Mouse (Mus musculus): Measurements from ENCODE around the gene Fam187a. TPM values are rescaled to one million over a fixed set of nuclear protein-coding genes. Genes with fewer than 3 reads are reported as not detected.

The Fam187a gene
- polyA plus RNA-seq, 1 experiment: not detected

DNA sequence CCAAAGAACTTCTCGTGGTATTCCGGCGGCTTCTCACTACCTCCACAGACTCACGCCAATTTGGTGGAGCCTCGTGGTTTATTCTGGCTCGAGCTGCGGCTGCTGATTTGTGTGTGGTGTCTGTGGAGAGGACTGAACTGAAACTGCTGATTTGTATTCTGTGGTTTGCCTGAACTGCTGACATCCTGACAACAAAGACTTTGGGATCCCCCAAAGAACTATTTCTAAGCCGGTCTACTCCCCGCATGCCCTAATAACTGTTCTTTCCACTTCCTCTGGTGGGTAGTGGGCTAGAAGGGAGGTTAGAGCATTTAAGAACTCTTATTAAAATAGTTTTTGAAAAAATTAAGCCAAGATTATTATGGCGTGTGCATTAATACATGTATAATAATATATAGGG lies 45.7 kb downstream of the Fam187a start:
- Histone ChIP-seq H3K4me1 (ENCODE audit: control insufficient read depth, insufficient read depth, low read length) (no peaks in the 10 kb centered on the region), H3K9ac (ENCODE audit: low read depth, poor library complexity, severe bottlenecking) (no peak overlapping the region), H3K27ac (ENCODE audit: insufficient read depth, low read length) (no peak overlapping the region), H3K9me3 (replicated peaks; ENCODE audit: control insufficient read depth, insufficient read depth, low read length, poor library complexity, severe bottlenecking) (no peaks in the 10 kb centered on the region), H3K27me3 (ENCODE audit: control insufficient read depth, insufficient read depth, low read length, poor library complexity, severe bottlenecking) (no peaks in the 10 kb centered on the region), H3K36me3 (ENCODE audit: control insufficient read depth, insufficient read depth, low read length, poor library complexity, severe bottlenecking) (no peaks in the 10 kb centered on the region), H3K4me3 (ENCODE audit: low read depth, low read length) (no peak overlapping the region)
- no peak for TF ChIP-seq POLR2A (IDR thresholded peaks at IDR 0.05; ENCODE audit: insufficient read depth, low read length)
- no peak for TF ChIP-seq EP300 (IDR thresholded peaks at IDR 0.05; ENCODE audit: insufficient read depth, low read depth, low read length)
- TF ChIP-seq CTCF (IDR thresholded peaks at IDR 0.05; ENCODE audit: low read depth, low read length): no peak

DNA sequence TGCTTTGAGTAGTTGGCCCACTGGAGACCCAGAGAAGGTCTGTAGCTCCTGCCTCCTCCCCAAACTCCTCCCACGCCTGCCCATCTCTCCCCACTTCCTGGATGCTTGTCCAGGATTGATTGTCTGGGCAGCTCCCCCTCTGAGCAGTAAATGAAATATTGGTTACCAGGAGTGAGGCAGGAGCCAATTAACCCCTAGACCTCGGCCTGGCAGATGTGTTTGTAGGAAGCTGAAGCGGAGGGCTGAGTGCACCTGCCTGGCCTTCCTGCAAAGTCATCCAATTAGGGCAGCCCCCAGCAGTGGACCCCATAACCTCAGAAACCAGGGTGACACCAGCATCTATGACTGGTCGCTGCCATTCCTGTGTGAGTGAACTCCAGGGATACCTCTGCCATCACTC lies 51.3 kb downstream of the Fam187a start:
- H3K27me3 ChIP-seq (ENCODE audit: control insufficient read depth, insufficient read depth, low read length, poor library complexity, severe bottlenecking): no peaks in the 10 kb centered on the region
- H3K27ac ChIP-seq (ENCODE audit: insufficient read depth, low read length): no peak overlapping the region
- H3K9ac ChIP-seq (ENCODE audit: low read depth, poor library complexity, severe bottlenecking): no peak overlapping the region
- no peaks in the 10 kb centered on the region for H3K9me3 ChIP-seq (replicated peaks; ENCODE audit: control insufficient read depth, insufficient read depth, low read length, poor library complexity, severe bottlenecking)
- TF ChIP-seq POLR2A (IDR thresholded peaks at IDR 0.05; ENCODE audit: insufficient read depth, low read length) (no peak), CTCF (IDR thresholded peaks at IDR 0.05; ENCODE audit: low read depth, low read length) (no peak), EP300 (IDR thresholded peaks at IDR 0.05; ENCODE audit: insufficient read depth, low read depth, low read length) (no peak)
- no peak overlapping the region for H3K4me3 ChIP-seq (ENCODE audit: low read depth, low read length)
- H3K36me3 ChIP-seq (ENCODE audit: control insufficient read depth, insufficient read depth, low read length, poor library complexity, severe bottlenecking): no peaks in the 10 kb centered on the region
- no peaks in the 10 kb centered on the region for H3K4me1 ChIP-seq (ENCODE audit: control insufficient read depth, insufficient read depth, low read length)

Other genes starting within 250 kb of the Fam187a start
- 8.8 and 9.4 TPM in 2 replicates for gene Meioc, start 221.5 kb upstream of the Fam187a start, polyA plus RNA-seq (2011; ENCODE audit: insufficient read depth, insufficient read length, low read depth, missing spikeins)
- 53.9 and 62.0 TPM in 2 replicates for gene Ccdc43, start 187.4 kb upstream of the Fam187a start, polyA plus RNA-seq (2011; ENCODE audit: insufficient read depth, insufficient read length, low read depth, missing spikeins)
- gene Adam11, start 123.7 kb upstream of the Fam187a start, polyA plus RNA-seq (2011; ENCODE audit: insufficient read depth, insufficient read length, low read depth, missing spikeins): 1.2 and 2.4 TPM in 2 replicates
- 67.4 and 71.0 TPM in 2 replicates for gene Gjc1, start 65.5 kb upstream of the Fam187a start, polyA plus RNA-seq (2011; ENCODE audit: insufficient read depth, insufficient read length, low read depth, missing spikeins)
- not detected in 2 replicates for gene Higd1b, start 49.3 kb upstream of the Fam187a start, polyA plus RNA-seq (2011; ENCODE audit: insufficient read depth, insufficient read length, low read depth, missing spikeins)
- 152 and 195 TPM in 2 replicates for gene Eftud2, start 4.2 kb upstream of the Fam187a start, polyA plus RNA-seq (2011; ENCODE audit: insufficient read depth, insufficient read length, low read depth, missing spikeins)
- 0.37 and 1.2 TPM in 2 replicates for gene Ccdc103, start 4.0 kb upstream of the Fam187a start, polyA plus RNA-seq (2011; ENCODE audit: insufficient read depth, insufficient read length, low read depth, missing spikeins)
- not detected in 2 replicates for gene Gfap, start 15.7 kb downstream of the Fam187a start, polyA plus RNA-seq (2011; ENCODE audit: insufficient read depth, insufficient read length, low read depth, missing spikeins)
- gene Kif18b, start 40.0 kb downstream of the Fam187a start, polyA plus RNA-seq (2011; ENCODE audit: insufficient read depth, insufficient read length, low read depth, missing spikeins): 72.3 and 75.4 TPM in 2 replicates
- 4.8 and 5.9 TPM in 2 replicates for gene C1ql1, start 61.5 kb downstream of the Fam187a start, polyA plus RNA-seq (2011; ENCODE audit: insufficient read depth, insufficient read length, low read depth, missing spikeins)
- 101 TPM in 2 replicates for gene Nmt1, start 143.0 kb downstream of the Fam187a start, polyA plus RNA-seq (2011; ENCODE audit: insufficient read depth, insufficient read length, low read depth, missing spikeins)
- 120 and 134 TPM in 2 replicates for gene Dcakd, start 143.2 kb downstream of the Fam187a start, polyA plus RNA-seq (2011; ENCODE audit: insufficient read depth, insufficient read length, low read depth, missing spikeins)
- 14.7 and 17.5 TPM in 2 replicates for gene Plcd3, start 216.5 kb downstream of the Fam187a start, polyA plus RNA-seq (2011; ENCODE audit: insufficient read depth, insufficient read length, low read depth, missing spikeins)
- gene Acbd4, start 216.5 kb downstream of the Fam187a start, polyA plus RNA-seq (2011; ENCODE audit: insufficient read depth, insufficient read length, low read depth, missing spikeins): 15.0 and 19.4 TPM in 2 replicates
- gene Hexim1, start 231.1 kb downstream of the Fam187a start, polyA plus RNA-seq (2011; ENCODE audit: insufficient read depth, insufficient read length, low read depth, missing spikeins): 17.2 and 20.1 TPM in 2 replicates
- 1.7 and 4.5 TPM in 2 replicates for gene Hexim2, start 247.3 kb downstream of the Fam187a start, polyA plus RNA-seq (2011; ENCODE audit: insufficient read depth, insufficient read length, low read depth, missing spikeins)

All from ES-Bruce4 (cell line).